Mouse (Mus musculus) olfactory bulb, adult 2 months (tissue): Measurements from ENCODE around the gene Col5a2.

Experiments used
- CTCF ChIP-seq: fragments of 200-500 bp; IDR thresholded peaks from 2 replicates; pipeline ENCODE4 v1.5.1; 2012; ENCODE audit warnings: low read depth, mild to moderate bottlenecking, low read length, moderate library complexity; ENCODE audit not compliant: insufficient read depth
- POLR2A ChIP-seq: fragments of 200-500 bp; IDR thresholded peaks from 2 replicates; pipeline ENCODE4 v1.6.1; 2012; ENCODE audit warnings: mild to moderate bottlenecking, low read depth, low read length, moderate library complexity; ENCODE audit not compliant: insufficient read depth

- TF ChIP-seq CTCF (no peak), POLR2A (no peak)
Measured at GRCm38 (mm10) chr1:45379992-45380690, 122.9 kb downstream of the Col5a2 start.
